In the genomic region with DNA sequence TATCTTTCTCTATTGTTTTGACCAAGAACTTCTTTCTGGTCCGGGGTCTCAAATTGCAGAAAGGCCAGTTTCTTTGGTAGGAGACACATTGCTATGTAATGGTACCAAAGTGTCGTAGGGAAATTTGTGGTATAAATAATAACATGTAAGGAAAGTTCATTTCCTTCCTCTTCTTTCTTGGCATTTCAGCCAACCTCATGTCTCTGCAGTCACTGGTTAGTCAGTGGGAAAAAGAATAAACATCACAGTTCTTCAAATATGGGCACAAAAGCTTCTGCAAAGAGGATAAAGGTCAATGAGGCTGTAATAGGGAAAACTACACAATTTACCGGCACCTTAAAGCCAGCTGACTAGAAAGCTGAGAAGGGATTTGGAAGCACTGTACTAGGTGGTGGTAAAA, we compare ENCODE assay signal across 18 mouse cellular contexts.
A peak's percentile ranks its signal among the peaks of the same experiment; 100 is the strongest.
DNase-seq lines count a peak whose midpoint lies in the region; ATAC-seq and TF ChIP-seq lines count a peak whose summit lies in the region.
"Had no signal": no experiment of that assay in that cellular context is flagged by ENCODE, and none has a peak within 500 bp of the region (broad histone marks: within the 10 kb centered on the region; RNA-seq: fewer than 3 reads in every experiment).

No protein-coding gene starts in this region.

- no peak overlapping the region for H3K27ac ChIP-seq in liver, adult 2 months (replicated peaks; ENCODE audit: insufficient read depth, low read depth, low read length)
- no peak overlapping the region for H3K27ac ChIP-seq in liver, embryonic 11.5 days (ENCODE audit: low read depth, low read length)
- H3K27ac ChIP-seq in macrophage = peak overlapping the region; percentile 69
- H3K27ac ChIP-seq: embryonic facial prominence, embryonic 12.5 days; forebrain, embryonic 15.5 days; hindbrain, embryonic 15.5 days had no signal

- no peak for TF ChIP-seq CTCF in liver, adult 2 months (IDR thresholded peaks at IDR 0.05; ENCODE audit: low read depth, low read length)

- no peaks in the 10 kb centered on the region for H3K79me2 ChIP-seq in liver, adult 2 months (ENCODE audit: control insufficient read depth, insufficient read depth, low read length)
- H3K79me2 ChIP-seq in macrophage (ENCODE audit: inconsistent target) = no peaks in the 10 kb centered on the region

- H3K36me3 ChIP-seq in liver, adult 2 months (ENCODE audit: control insufficient read depth, insufficient read depth, low read length) = no peaks in the 10 kb centered on the region
- no peaks in the 10 kb centered on the region for H3K36me3 ChIP-seq in liver, embryonic 11.5 days (ENCODE audit: control insufficient read depth, insufficient read depth, low read length)
- H3K36me3 ChIP-seq in macrophage (ENCODE audit: inconsistent target) = no peaks in the 10 kb centered on the region
- H3K36me3 ChIP-seq: embryonic facial prominence, embryonic 12.5 days; forebrain, embryonic 15.5 days; heart, embryonic 12.5 days; hindbrain, embryonic 15.5 days had no signal

- H3K9ac ChIP-seq in liver, adult 2 months (ENCODE audit: low read depth, low read length) = no peak overlapping the region
- H3K9ac ChIP-seq in liver, embryonic 11.5 days (ENCODE audit: low read depth, low read length) = no peak overlapping the region
- H3K9ac ChIP-seq: embryonic facial prominence, embryonic 12.5 days; forebrain, embryonic 15.5 days; heart, embryonic 12.5 days; hindbrain, embryonic 15.5 days had no signal

- H3K4me3 ChIP-seq in liver, adult 2 months (ENCODE audit: insufficient read depth, low read depth, low read length) = no peak overlapping the region
- H3K4me3 ChIP-seq in liver, embryonic 11.5 days (ENCODE audit: low read depth, low read length) = no peak overlapping the region
- no peak overlapping the region for H3K4me3 ChIP-seq in macrophage (ENCODE audit: inconsistent target)
- H3K4me3 ChIP-seq: embryonic facial prominence, embryonic 12.5 days; forebrain, embryonic 15.5 days; heart, embryonic 12.5 days; hindbrain, embryonic 15.5 days had no signal

- H3K4me2 ChIP-seq in liver, embryonic 11.5 days = no peak overlapping the region
- H3K4me2 ChIP-seq: embryonic facial prominence, embryonic 12.5 days; forebrain, embryonic 15.5 days; heart, embryonic 12.5 days; hindbrain, embryonic 15.5 days had no signal

- 74% methylated on average over 3 of the region's 3 CpGs for WGBS in liver, adult 2 months
- WGBS in liver, embryonic 11.5 days = 77% methylated on average over 3 of the region's 3 CpGs
- WGBS in macrophage (ENCODE audit: missing documents) = 8% methylated on average over 3 of the region's 3 CpGs

- H3K27me3 ChIP-seq in liver, adult 2 months (ENCODE audit: control insufficient read depth, insufficient read depth, low read length) = no peaks in the 10 kb centered on the region
- H3K27me3 ChIP-seq in liver, embryonic 11.5 days (replicated peaks; ENCODE audit: control insufficient read depth, insufficient read depth, low read length) = no peaks in the 10 kb centered on the region
- H3K27me3 ChIP-seq: embryonic facial prominence, embryonic 12.5 days; forebrain, embryonic 15.5 days; heart, embryonic 12.5 days; hindbrain, embryonic 15.5 days; Patski had no signal

- ATAC-seq in liver, embryonic 11.5 days (replicated peaks; ENCODE audit: low FRiP score) = no peak
- ATAC-seq: activated CD4-positive, CD25-positive, alpha-beta regulatory T cell, adult 4 months; forebrain, embryonic 15.5 days; Patski had no signal

- DNase-seq in liver, adult 2 months (ENCODE audit: extremely low read depth, low read depth, low spot score) = peak; percentile 28
- no peak for DNase-seq in liver, embryonic 11.5 days (ENCODE audit: low spot score)
- peak; percentile 3 for DNase-seq in lung, postnatal 36 days
- DNase-seq in lung, postnatal 4 days = no peak
- DNase-seq in spleen, adult 18-20 months = no peak
- DNase-seq in right cerebral cortex, postnatal 10 days (ENCODE audit: low spot score in 2 of 2) = no peak
- no peak for DNase-seq in urinary bladder, postnatal 36 days (ENCODE audit: low spot score in 2 of 2)
- DNase-seq: adrenal gland, postnatal 14 days; cerebellum, adult 18-20 months; cerebellum, adult 9-11 months; gastrocnemius, postnatal 14 days had no signal

- TF ChIP-seq POLR2A in liver, adult 2 months (IDR thresholded peaks at IDR 0.05; ENCODE audit: extremely low read depth, insufficient read depth, low read length) = no peak

- H3K9me3 ChIP-seq in liver, embryonic 11.5 days (ENCODE audit: control insufficient read depth, low read length) = no peaks in the 10 kb centered on the region
- H3K9me3 ChIP-seq: embryonic facial prominence, embryonic 12.5 days; forebrain, embryonic 15.5 days; heart, embryonic 12.5 days; hindbrain, embryonic 15.5 days had no signal

- H3K4me1 ChIP-seq in liver, adult 2 months (ENCODE audit: control insufficient read depth, insufficient read depth, low read length) = no peaks in the 10 kb centered on the region; the same call in 1 of the 2 replicates
- H3K4me1 ChIP-seq in liver, embryonic 11.5 days (replicated peaks; ENCODE audit: control insufficient read depth, insufficient read depth, low read length) = peaks cover 2% of the 10 kb centered on the region; the same call in 1 of the 2 replicates
- H3K4me1 ChIP-seq: embryonic facial prominence, embryonic 12.5 days; forebrain, embryonic 15.5 days; heart, embryonic 12.5 days; hindbrain, embryonic 15.5 days had no signal

Comparison
In these comparisons a context has a peak if more than half of its experiments do, and no peak if none do; other contexts are left out.
1. DNase-seq: peak in liver, adult 2 months (single experiment) and lung, postnatal 36 days (single experiment); none in liver, embryonic 11.5 days (single experiment), lung, postnatal 4 days (0 of 2), spleen, adult 18-20 months (0 of 2), right cerebral cortex, postnatal 10 days (0 of 2) and urinary bladder, postnatal 36 days (0 of 2).